Mouse (Mus musculus): ENCODE results near the gene Slc30a7.

DNA sequence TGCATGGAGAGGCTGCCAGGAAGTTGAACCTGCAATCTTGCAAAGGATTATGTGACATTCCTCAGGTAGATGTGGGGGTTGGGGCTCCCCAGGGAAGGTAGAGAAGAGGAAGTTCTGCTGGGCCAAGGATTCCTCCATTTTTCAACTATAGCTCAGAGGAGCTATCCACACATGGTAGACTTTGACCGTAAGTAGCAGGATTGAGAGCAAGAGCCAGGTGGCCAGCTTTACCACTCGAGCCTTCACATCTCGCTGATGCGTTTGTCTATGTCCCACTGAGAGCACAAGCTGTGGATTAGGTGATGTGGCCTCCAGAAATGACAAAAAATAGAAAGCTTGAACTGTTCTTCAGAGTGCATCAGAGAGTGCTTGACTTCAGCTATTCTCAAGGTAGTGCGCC lies 11.9 kb upstream of the Slc30a7 start:
- TF ChIP-seq CTCF (conservative IDR thresholded peaks at IDR 0.05 in 1 of 2, IDR thresholded peaks at IDR 0.05 in 1 of 2; ENCODE audit: low read depth in 2 of 2, low read length in 2 of 2) = no peak
- TF ChIP-seq UBTF (IDR thresholded peaks at IDR 0.05; ENCODE audit: low read depth, low read length) = no peak
- TF ChIP-seq KAT2A (IDR thresholded peaks at IDR 0.05; ENCODE audit: insufficient replicate concordance, low read length) = no peak
- TF ChIP-seq USF1 (IDR thresholded peaks at IDR 0.05; ENCODE audit: low read depth, low read length) = no peak
- no peak for TF ChIP-seq EP300 (IDR thresholded peaks at IDR 0.05; ENCODE audit: low read length)
- TF ChIP-seq MAX (IDR thresholded peaks at IDR 0.05; ENCODE audit: low read length) = no peak
- no peak for TF ChIP-seq GABPA (IDR thresholded peaks at IDR 0.05; ENCODE audit: insufficient replicate concordance, low read depth, low read length)
- TF ChIP-seq POLR2A (IDR thresholded peaks at IDR 0.05; ENCODE audit: low read depth, low read length) = no peak
- TF ChIP-seq ETS1 (conservative IDR thresholded peaks at IDR 0.05; ENCODE audit: low read depth, low read length) = no peak
- no peak for TF ChIP-seq ELF1 (IDR thresholded peaks at IDR 0.05; ENCODE audit: low read depth, low read length)
- no peak for TF ChIP-seq RAD21 (IDR thresholded peaks at IDR 0.05; ENCODE audit: low read depth, low read length)
- TF ChIP-seq JUND (conservative IDR thresholded peaks at IDR 0.05; ENCODE audit: low read depth, low read length) = no peak
- TF ChIP-seq NELFE (IDR thresholded peaks at IDR 0.05; ENCODE audit: low read depth, low read length) = no peak
- TF ChIP-seq MAZ (IDR thresholded peaks at IDR 0.05; ENCODE audit: low read depth, low read length) = no peak
